In the genomic region with DNA sequence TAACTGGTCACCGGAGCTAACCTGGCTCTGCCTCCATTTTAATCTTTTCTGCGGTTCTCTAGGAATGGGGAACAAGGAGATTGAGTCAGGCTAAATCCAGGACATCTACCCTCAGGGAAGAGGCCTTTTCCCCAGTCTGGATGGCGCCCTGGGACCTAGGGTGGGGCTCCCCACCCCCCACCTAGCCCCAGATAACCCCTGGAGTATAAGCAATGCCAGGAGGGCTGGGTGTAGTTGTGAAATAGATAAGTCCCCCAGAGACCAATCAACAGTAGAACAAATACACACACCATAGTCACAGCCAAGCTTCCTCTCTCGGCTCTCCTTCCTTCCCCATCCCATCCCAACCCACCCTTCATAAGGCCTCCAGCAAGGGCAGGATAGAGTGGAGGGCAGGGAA, we compare ENCODE assay signal across 1 mouse cellular context.
A peak's percentile ranks its signal among the peaks of the same experiment; 100 is the strongest.
TF ChIP-seq lines count a peak whose summit lies in the region.

No protein-coding gene starts in this region.

TF ChIP-seq in MEL, 35 proteins besides CTCF, POLR2A, EP300 and RAD21 (continued from another document):
- TF ChIP-seq TAL1 (IDR thresholded peaks at IDR 0.05; ENCODE audit: low read length) (0 out of 2 replicates have a peak, but pooled peaks have one; percentile 4), GATA1 (IDR thresholded peaks at IDR 0.05; ENCODE audit: low read depth, low read length) (peak; percentile 76), ETS1 (IDR thresholded peaks at IDR 0.05; ENCODE audit: low read depth, low read length) (peak; percentile 59), MAZ (IDR thresholded peaks at IDR 0.05; ENCODE audit: low read depth, low read length) (0 out of 2 replicates have a peak, but pooled peaks have one; percentile 42), NRF1 (IDR thresholded peaks at IDR 0.05; ENCODE audit: insufficient read depth, low read depth, low read length, poor library complexity, severe bottlenecking) (no peak), TCF12 (IDR thresholded peaks at IDR 0.05; ENCODE audit: low read depth, low read length) (0 out of 2 replicates have a peak, but pooled peaks have one; percentile 17)
TF ChIP-seq in MEL: peak in this region for 7.
